Mouse (Mus musculus) liver (tissue): Measurements from ENCODE around the gene Fsd1.
A peak's percentile ranks its signal among the peaks of the same experiment; 100 is the strongest.

Source experiments
- DNase-seq: peaks from one replicate; pipeline ENCODE4 v3.0.0-alpha.2; 2020; ENCODE audit warnings: mixed read lengths

Fsd1 gene

GRCm38 (mm10) chr17:55963171-55963570 is 23.1 kb upstream of the Fsd1 start:
- DNase-seq: peak; percentile 55

GRCm38 (mm10) chr17:55964496-55964895 is 21.8 kb upstream of the Fsd1 start:
- no peak for DNase-seq

GRCm38 (mm10) chr17:55964996-55965395 is 21.3 kb upstream of the Fsd1 start:
- DNase-seq: no peak

- DNase-seq: no peak
Observed at GRCm38 (mm10) chr17:55967186-55967585, 19.1 kb upstream of the Fsd1 start.

- DNase-seq: no peak
Observed at GRCm38 (mm10) chr17:55968210-55968609, 18.1 kb upstream of the Fsd1 start.

- no peak for DNase-seq
Observed at GRCm38 (mm10) chr17:55969560-55969959, 16.7 kb upstream of the Fsd1 start.

- no peak for DNase-seq
Observed at GRCm38 (mm10) chr17:55969966-55970891, 16.1 kb upstream of the Fsd1 start, which contains the start of gene Shd. Gene Shd (plus strand): TSS chr17:55970467.

- no peak for DNase-seq
Observed at GRCm38 (mm10) chr17:55971453-55971852, 14.9 kb upstream of the Fsd1 start.

GRCm38 (mm10) chr17:55976255-55976862 is 9.9 kb upstream of the Fsd1 start:
- peak; percentile 70 for DNase-seq

- DNase-seq: no peak
Observed at GRCm38 (mm10) chr17:55977301-55977700, 9.0 kb upstream of the Fsd1 start.

- no peak for DNase-seq
Observed at GRCm38 (mm10) chr17:55990278-55990898, 4.1 kb downstream of the Fsd1 start.

- DNase-seq: no peak
Observed at GRCm38 (mm10) chr17:55996007-55996406, 9.7 kb downstream of the Fsd1 start.

GRCm38 (mm10) chr17:55999794-56000499 is 13.6 kb downstream of the Fsd1 start:
- DNase-seq: no peak

- no peak for DNase-seq
Observed at GRCm38 (mm10) chr17:56003000-56003399, 16.7 kb downstream of the Fsd1 start.

GRCm38 (mm10) chr17:56005415-56006061 is 19.2 kb downstream of the Fsd1 start, which contains the start of the genes Stap2 and Mpnd:
Gene Stap2 (minus strand): TSS chr17:56005584.
Gene Mpnd (plus strand): TSS chr17:56005711.
- peak; percentile 36 for DNase-seq

- no peak for DNase-seq
Observed at GRCm38 (mm10) chr17:56006956-56007355, 20.6 kb downstream of the Fsd1 start.

- DNase-seq: no peak
Observed at GRCm38 (mm10) chr17:56007444-56008355, 21.4 kb downstream of the Fsd1 start.

- DNase-seq: peak; percentile 92
Observed at GRCm38 (mm10) chr17:56008356-56009087, 22.2 kb downstream of the Fsd1 start.

GRCm38 (mm10) chr17:56009088-56009961 is 23.0 kb downstream of the Fsd1 start:
- DNase-seq: peak; percentile 93

- DNase-seq: no peak
Observed at GRCm38 (mm10) chr17:56009962-56010240, 23.6 kb downstream of the Fsd1 start.
